Mouse (Mus musculus) G1E (cell line): ENCODE data around the gene Ecsit.

Experiments
- CTCF ChIP-seq: IDR thresholded peaks from 2 replicates; pipeline ENCODE4 v1.5.1; 2012; ENCODE audit warnings: low read depth, low read length, inconsistent platforms, mixed read lengths
- GATA1 ChIP-seq: IDR thresholded peaks from 2 replicates; pipeline ENCODE4 v1.6.1; 2012; ENCODE audit warnings: borderline replicate concordance, low read length, inconsistent platforms, mixed read lengths
- GATA2 ChIP-seq: IDR thresholded peaks from 2 replicates; pipeline ENCODE4 v1.6.1; 2012; ENCODE audit warnings: low read depth, low read length, inconsistent platforms, borderline replicate concordance
- POLR2AphosphoS5 ChIP-seq: IDR thresholded peaks from 2 replicates; pipeline ENCODE4 v1.6.1; 2012; ENCODE audit warnings: low read depth, low read length, inconsistent platforms; ENCODE audit not compliant: insufficient replicate concordance
- TAL1 ChIP-seq: conservative IDR thresholded peaks from 2 replicates; pipeline ENCODE4 v1.6.1; 2012; ENCODE audit warnings: low read depth, low read length, inconsistent platforms, mixed read lengths

DNA sequence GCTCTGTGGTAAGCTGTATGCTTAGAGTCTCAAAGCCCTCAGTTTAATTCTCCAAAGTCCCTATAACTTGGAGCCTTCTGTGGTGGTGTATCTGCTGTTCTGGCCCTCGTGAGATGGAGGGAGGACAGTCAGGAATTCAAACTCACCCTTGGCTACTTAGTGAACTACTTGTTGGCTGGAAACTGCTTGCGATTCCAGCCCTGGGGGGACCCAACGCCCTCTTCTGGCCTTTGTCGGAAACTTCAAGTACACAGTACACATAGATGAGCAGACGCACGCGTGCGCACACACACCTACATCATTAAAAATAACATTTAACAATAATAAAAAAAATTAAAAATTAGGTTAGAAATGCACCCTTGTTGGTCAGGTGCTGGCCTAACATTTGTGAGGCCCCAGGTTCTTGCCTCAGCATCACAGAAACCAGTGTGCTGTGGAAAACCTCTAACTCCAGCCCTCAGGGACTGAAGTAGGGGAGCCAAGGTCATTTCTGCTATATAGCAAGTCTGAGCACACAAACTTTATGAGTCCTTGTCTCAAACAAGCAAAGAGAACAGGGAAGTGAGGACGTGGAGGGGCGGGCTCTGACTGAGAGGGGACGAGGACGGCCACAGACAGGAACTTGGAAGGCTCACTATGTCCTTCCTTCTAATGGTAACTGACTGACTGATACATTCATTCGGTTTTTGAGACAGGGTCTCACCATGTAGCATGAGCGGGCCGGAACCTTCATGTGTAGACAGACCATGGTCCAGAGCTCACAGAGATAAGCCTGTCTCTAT lies 40.2 kb upstream of the Ecsit start:
- TF ChIP-seq CTCF (no peak), GATA1 (no peak), TAL1 (no peak), GATA2 (no peak), POLR2AphosphoS5 (no peak)
